Mouse (Mus musculus): ENCODE data around the gene Klk1b3. TPM values are rescaled to one million over a fixed set of nuclear protein-coding genes. Genes with fewer than 3 reads are reported as not detected.
"Not testable (repeated sequence)": the region's sequence is repeated elsewhere in the genome, so short reads cannot be mapped to it uniquely, and the experiment has no call there.

The Klk1b3 gene
- not detected in 2 replicates for polyA plus RNA-seq (2015; fragmentation: Nextera tagmentation; extraction: Ambion mirVana)

DNA sequence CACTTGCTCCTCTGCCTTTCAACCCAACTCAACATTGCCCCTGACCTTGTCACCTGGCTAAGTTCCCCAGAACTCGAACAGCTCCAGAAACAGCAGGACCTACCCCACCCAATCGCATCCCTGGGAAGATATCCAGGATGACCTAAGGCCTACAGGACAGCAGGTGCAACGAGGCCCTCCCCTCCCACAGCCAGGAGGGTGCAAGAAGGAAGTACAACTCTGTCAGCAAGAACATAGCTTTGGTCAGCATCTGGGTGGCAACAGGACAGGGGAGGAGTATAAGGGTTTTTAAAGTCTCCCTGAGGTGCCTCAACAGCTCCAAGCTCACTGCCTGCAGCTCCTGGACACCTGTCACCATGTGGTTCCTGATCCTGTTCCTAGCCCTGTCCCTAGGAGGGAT, at the start of gene Klk1b3:
TSS of gene Klk1b3 (plus strand) at position 301 of the 400 bp plus-strand sequence.
- H3K36me3 ChIP-seq: no peaks in the 10 kb centered on the region
- no peaks in the 10 kb centered on the region for H3K4me1 ChIP-seq
- WGBS: 53% methylated on average over 3 of the region's 3 CpGs

DNA sequence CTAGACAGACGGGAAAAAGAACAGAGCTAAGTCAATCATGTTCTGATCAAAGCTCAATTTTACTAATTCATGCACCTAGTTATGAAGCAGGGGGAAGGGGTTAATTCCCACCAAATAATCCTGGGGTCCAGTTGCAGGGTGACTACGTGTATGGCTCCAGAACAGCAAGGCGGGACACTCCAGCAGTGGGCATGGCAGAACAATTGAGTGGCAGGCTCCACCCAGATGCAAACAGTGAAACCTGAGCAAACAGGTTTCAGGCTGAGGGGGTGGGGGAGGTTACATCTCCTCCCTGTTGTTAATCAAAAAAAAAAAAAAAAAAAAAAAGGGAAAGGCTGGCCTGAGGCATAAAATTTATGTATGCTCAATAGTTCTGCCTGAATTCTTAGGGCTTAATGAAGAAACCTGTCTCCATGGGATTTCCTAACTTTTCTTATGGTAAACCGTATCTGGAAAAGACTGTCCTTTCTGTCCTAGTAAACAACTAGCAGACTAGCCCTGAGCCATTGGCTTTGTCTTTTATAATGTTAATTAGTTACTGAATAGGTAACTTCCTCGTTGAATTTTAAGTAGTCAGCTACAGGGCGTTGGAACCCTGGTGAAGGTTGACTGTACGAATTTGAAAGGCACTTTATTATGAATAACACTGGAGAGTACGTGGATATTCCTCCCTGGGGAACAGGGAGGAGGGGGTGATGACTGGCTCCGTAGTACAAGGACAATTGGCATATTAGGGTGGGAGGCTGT, 18.5 kb upstream of the Klk1b3 start:
- Histone ChIP-seq H3K27ac (no peak overlapping the region), H3K9ac (no peak overlapping the region), H3K36me3 (no peaks in the 10 kb centered on the region), H3K27me3 (no peaks in the 10 kb centered on the region), H3K4me2 (no peak overlapping the region), H3K4me3 (no peak overlapping the region), H3K4me1 (no peaks in the 10 kb centered on the region), H3K9me3 (no peaks in the 10 kb centered on the region)
- no peak for ATAC-seq (ENCODE audit: insufficient number of reproducible peaks, low FRiP score, low TSS enrichment, low read depth)
- WGBS: 59% methylated on average over 9 of the region's 9 CpGs

More for the DNA sequence above, at the start of gene Klk1b3:
- H3K27ac ChIP-seq: no peak within 1 kb of the TSS
- ATAC-seq (ENCODE audit: insufficient number of reproducible peaks, low FRiP score, low TSS enrichment, low read depth): no peak
- no peak within 1 kb of the TSS for H3K4me2 ChIP-seq
- H3K9ac ChIP-seq: no peak within 1 kb of the TSS
- H3K27me3 ChIP-seq: no peaks in the 10 kb centered on the region
- H3K4me3 ChIP-seq: no peak within 1 kb of the TSS
- H3K9me3 ChIP-seq: no peaks in the 10 kb centered on the region

DNA sequence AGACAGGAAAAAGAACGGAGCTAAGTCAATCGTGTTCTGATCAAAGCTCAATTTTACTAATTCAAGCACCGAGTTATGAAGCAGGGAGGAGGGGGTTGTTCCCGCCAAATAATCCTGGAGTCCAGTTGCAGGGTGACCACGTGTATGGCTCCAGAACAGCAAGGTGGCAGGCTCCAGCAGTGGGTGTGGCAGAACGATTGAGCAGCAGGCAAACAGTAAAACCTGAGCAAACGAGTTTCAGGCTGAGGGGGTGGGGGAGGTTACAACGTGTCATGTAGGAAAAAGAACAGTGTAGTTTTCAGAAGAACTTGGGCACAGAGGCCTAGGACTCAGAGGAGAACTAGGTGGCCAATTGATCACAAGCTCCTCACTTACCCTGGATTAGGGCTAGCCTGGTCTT, 11.5 kb upstream of the Klk1b3 start:
- WGBS: 47% methylated on average over 8 of the region's 8 CpGs
- ATAC-seq (ENCODE audit: insufficient number of reproducible peaks, low FRiP score, low TSS enrichment, low read depth); H3K4me3 ChIP-seq; H3K9ac ChIP-seq; H3K4me2 ChIP-seq; H3K4me1 ChIP-seq; H3K27me3 ChIP-seq; H3K9me3 ChIP-seq; H3K27ac ChIP-seq; H3K36me3 ChIP-seq: not testable (repeated sequence)

DNA sequence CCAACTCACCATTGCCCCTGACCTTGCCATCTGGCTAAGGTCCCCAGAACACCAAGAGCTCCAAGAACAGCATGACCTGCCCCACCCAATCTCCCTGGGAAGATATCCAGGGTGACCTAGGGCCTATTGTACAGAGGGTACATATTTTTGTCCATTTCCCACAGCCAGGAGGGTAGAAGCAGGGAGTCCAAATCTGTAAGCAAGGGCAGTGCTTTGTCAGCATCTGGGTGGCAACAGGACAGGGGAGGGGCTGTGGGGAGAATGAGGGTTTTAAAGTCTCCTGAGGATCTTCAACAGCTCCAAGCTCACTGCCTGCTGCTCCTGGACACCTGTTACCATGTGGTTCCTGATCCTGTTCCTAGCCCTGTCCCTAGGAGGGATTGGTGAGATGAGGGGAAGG, 10.1 kb upstream of the Klk1b3 start, which contains the start of gene Klk1b24:
TSS of gene Klk1b24 (plus strand) at position 301 of the 400 bp plus-strand sequence.
- not testable (repeated sequence) for H3K27me3 ChIP-seq; H3K4me2 ChIP-seq; ATAC-seq (ENCODE audit: insufficient number of reproducible peaks, low FRiP score, low TSS enrichment, low read depth); H3K4me1 ChIP-seq; H3K27ac ChIP-seq; H3K9me3 ChIP-seq; H3K36me3 ChIP-seq; H3K4me3 ChIP-seq; H3K9ac ChIP-seq

DNA sequence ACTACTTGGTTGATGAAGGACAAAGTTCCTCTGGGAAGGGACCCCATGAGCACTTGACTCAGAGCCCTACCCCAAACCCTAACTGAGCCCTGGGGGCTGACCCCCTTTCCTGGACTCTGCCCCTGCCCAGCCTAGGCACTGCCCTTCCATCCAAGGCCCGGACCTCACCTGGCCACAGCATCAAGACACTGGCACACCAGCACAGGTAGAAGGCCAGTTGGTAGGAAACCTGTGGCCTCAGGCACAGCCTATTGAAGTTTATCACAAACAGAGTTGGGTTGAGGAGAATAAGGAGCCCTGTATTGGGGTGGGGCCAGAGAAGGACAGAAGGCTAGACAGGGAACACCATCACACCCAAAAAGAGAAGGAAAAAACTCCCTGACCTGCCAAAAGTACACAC, 4.5 kb upstream of the Klk1b3 start:
- not testable (repeated sequence) for H3K4me3 ChIP-seq; H3K9ac ChIP-seq; H3K36me3 ChIP-seq; H3K4me2 ChIP-seq; H3K4me1 ChIP-seq; H3K27ac ChIP-seq; H3K27me3 ChIP-seq; H3K9me3 ChIP-seq; ATAC-seq (ENCODE audit: insufficient number of reproducible peaks, low FRiP score, low TSS enrichment, low read depth)
- 96% methylated on average over 1 of the region's 1 CpGs for WGBS

DNA sequence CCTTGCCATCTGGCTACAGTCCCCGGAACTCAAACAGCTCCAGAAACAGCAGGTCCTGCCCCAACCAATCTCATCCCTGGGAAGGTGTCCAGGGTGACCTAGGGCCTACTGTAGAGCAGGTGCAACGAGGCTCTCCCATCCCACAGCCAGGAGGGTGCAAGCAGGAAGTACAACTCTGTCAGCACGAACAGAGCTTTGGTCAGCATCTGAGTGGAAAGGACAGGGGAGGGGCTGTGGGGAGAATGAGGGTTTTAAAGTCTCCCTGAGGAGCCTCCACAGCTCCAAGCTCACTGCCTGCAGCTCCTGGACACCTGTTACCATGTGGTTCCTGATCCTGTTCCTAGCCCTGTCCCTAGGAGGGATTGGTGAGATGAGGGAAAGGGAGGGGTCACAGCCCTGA, 9.1 kb downstream of the Klk1b3 start, which contains the start of gene Klk1b4:
TSS of gene Klk1b4 (plus strand) at position 301 of the 400 bp plus-strand sequence.
- ATAC-seq (ENCODE audit: insufficient number of reproducible peaks, low FRiP score, low TSS enrichment, low read depth); H3K4me2 ChIP-seq; H3K9ac ChIP-seq; H3K27ac ChIP-seq; H3K9me3 ChIP-seq; H3K4me1 ChIP-seq; H3K27me3 ChIP-seq; H3K4me3 ChIP-seq; H3K36me3 ChIP-seq: not testable (repeated sequence)
- WGBS: 47% methylated on average over 3 of the region's 3 CpGs

DNA sequence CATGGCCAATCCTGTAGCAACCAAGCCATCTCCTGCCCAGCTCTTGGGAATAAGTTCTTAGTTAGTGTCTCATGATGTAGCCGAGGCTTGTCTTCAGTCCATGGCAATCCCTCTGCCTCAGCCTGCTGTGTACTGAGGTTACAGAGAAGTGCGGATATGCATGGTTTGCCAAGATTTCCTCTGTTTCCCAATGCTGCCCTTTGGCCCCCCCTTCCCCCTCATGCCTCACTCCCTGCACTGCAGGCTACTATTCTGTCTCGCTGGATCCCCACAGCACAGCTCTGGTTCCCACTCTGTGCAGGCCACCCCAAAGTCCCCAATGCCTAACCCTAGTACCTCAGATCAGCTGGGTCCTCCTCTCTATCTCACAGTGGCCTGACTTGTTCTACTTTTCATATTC, 10.3 kb downstream of the Klk1b3 start:
- no peaks in the 10 kb centered on the region for H3K36me3 ChIP-seq
- no peak overlapping the region for H3K9ac ChIP-seq
- ATAC-seq (ENCODE audit: insufficient number of reproducible peaks, low FRiP score, low TSS enrichment, low read depth): no peak
- no peaks in the 10 kb centered on the region for H3K4me1 ChIP-seq
- H3K4me3 ChIP-seq: no peak overlapping the region
- H3K27me3 ChIP-seq: no peaks in the 10 kb centered on the region
- no peaks in the 10 kb centered on the region for H3K9me3 ChIP-seq
- H3K27ac ChIP-seq: no peak overlapping the region
- no peak overlapping the region for H3K4me2 ChIP-seq
- WGBS: 83% methylated on average over 3 of the region's 3 CpGs

DNA sequence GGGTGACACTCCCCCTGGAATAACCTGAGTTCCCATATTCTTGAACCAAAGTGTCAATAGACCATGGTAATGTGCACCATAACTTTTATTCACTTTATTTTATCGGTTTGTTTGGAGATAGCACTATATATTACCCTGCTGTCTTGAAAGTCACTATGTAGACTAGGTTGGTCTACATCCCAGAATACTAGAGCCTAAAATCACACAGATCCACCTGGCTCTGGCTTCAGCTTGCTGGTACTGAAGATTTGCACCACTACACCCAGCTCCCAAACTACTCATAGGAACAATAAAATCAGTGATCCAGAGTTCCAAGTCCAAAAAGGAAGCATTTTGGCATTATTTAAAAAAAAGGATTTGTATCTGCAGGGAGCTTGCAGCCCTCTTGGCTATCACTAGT, 17.7 kb downstream of the Klk1b3 start, which contains the start of gene Klk1b5:
TSS of gene Klk1b5 (plus strand) at position 301 of the 400 bp plus-strand sequence.
- no peak within 1 kb of the TSS for H3K4me3 ChIP-seq
- H3K27ac ChIP-seq: no peak within 1 kb of the TSS
- no peaks in the 10 kb centered on the region for H3K9me3 ChIP-seq
- H3K4me2 ChIP-seq: no peak within 1 kb of the TSS
- H3K27me3 ChIP-seq: 0 out of 2 replicates have a peak, but pooled peaks cover 2% of the 10 kb centered on the region
- H3K9ac ChIP-seq: no peak within 1 kb of the TSS
- no peak for ATAC-seq (ENCODE audit: insufficient number of reproducible peaks, low FRiP score, low TSS enrichment, low read depth)
- H3K36me3 ChIP-seq: no peaks in the 10 kb centered on the region
- H3K4me1 ChIP-seq: no peaks in the 10 kb centered on the region
- WGBS: 72% methylated on average over 1 of the region's 1 CpGs

DNA sequence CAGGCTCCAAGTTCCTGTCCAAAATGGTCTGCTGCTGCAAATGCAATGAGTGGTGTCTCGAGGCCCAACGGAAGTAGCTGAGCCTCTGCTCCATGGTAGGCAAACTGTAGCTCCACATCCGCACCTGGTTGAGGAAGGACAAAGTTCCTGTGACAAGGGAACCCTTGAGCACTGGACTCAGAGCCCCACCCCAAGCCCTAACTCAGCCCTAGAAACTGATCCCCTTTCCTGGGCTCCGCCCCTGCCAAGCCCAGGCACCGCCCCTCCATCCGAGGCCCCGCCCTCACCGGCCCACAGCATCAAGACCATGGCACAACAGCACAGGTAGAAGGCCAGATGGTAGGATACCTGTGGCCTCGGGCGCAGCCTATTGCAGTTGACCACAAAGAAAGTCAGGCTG, 23.6 kb downstream of the Klk1b3 start:
- not testable (repeated sequence) for H3K4me1 ChIP-seq; H3K27ac ChIP-seq; H3K36me3 ChIP-seq; H3K4me2 ChIP-seq; H3K9me3 ChIP-seq; H3K27me3 ChIP-seq; H3K4me3 ChIP-seq; H3K9ac ChIP-seq; ATAC-seq (ENCODE audit: insufficient number of reproducible peaks, low FRiP score, low TSS enrichment, low read depth)
- 73% methylated on average over 9 of the region's 10 CpGs for WGBS

DNA sequence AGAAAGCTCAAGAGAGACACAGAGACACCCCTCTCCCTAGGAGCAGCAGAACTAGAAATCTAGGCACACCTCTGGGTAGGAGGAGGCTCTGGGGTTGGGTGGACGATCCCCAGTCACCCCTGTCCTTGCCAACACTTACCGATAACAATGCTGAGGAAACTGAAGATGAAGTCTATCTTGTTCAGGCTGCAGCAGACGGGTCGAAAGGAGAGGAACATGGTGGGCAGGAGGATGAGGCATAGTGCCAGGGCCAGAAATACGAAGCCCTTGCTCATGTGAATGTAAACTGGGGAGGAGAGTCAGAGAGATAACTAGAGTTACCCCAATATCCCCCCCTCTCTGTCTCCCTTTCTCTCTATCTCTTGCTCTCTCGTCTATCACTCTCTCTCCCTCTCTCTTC, 24.3 kb downstream of the Klk1b3 start:
- not testable (repeated sequence) for H3K27me3 ChIP-seq; H3K4me1 ChIP-seq; H3K9ac ChIP-seq; H3K4me3 ChIP-seq; H3K4me2 ChIP-seq; ATAC-seq (ENCODE audit: insufficient number of reproducible peaks, low FRiP score, low TSS enrichment, low read depth); H3K27ac ChIP-seq; H3K36me3 ChIP-seq; H3K9me3 ChIP-seq
- WGBS: 76% methylated on average over 6 of the region's 6 CpGs

DNA sequence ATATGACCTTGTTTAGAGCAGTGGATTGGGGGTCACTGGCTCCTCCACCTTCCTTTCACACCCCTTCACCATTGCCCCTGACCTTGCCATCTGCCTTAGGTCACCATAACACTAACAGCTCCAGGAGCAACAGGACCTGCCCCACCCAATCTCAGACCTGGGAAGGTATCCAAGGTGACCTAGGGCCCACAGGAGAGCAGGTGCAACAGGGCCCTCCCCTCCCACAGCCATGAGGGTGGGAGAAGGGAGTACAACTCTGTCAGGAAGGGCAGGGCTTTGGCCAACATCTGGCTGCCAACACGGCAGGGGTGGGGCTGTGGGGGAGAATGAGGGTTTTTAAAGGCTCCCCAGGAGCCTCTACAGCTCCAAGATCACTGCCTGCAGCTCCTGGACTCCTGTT, 27.1 kb downstream of the Klk1b3 start, which contains the start of gene Klk1:
TSS of gene Klk1 (plus strand) at position 285 of the 400 bp plus-strand sequence.
- Histone ChIP-seq H3K27ac (no peak within 1 kb of the TSS), H3K36me3 (no peaks in the 10 kb centered on the region), H3K4me3 (no peak within 1 kb of the TSS), H3K9me3 (no peaks in the 10 kb centered on the region), H3K9ac (no peak within 1 kb of the TSS), H3K4me1 (no peaks in the 10 kb centered on the region), H3K4me2 (no peak within 1 kb of the TSS), H3K27me3 (no peaks in the 10 kb centered on the region)
- no peak for ATAC-seq (ENCODE audit: insufficient number of reproducible peaks, low FRiP score, low TSS enrichment, low read depth)
- 35% methylated on average over 1 of the region's 1 CpGs for WGBS

DNA sequence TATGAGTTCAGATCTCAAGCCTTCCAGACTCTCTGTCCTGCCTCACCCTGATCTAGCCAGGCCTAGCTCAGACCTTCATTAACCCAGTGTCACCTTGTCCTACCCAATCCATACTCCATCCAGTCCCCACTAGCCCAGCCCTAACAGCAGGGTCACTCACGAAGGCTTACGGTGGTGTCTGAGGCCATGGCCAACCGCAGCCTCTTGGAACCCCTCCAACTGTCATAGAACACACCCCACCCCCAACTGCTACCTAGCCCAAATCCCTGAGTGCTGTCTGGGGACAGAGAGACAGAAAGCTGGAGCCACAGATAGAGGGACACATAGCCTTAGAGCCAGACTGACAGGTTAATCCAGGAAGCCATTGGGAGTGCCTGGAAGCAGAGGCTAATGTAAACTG, 37.9 kb downstream of the Klk1b3 start, which contains the start of gene Gm36864:
TSS of gene Gm36864 (plus strand) at position 269 of the 400 bp plus-strand sequence.
- Histone ChIP-seq H3K27ac (no peak within 1 kb of the TSS), H3K4me1 (no peaks in the 10 kb centered on the region), H3K4me2 (no peak within 1 kb of the TSS), H3K9ac (no peak within 1 kb of the TSS), H3K4me3 (no peak within 1 kb of the TSS), H3K36me3 (no peaks in the 10 kb centered on the region), H3K27me3 (no peaks in the 10 kb centered on the region), H3K9me3 (no peaks in the 10 kb centered on the region)
- 73% methylated on average over 3 of the region's 3 CpGs for WGBS
- no peak for ATAC-seq (ENCODE audit: insufficient number of reproducible peaks, low FRiP score, low TSS enrichment, low read depth)

Measured in limb, embryonic 15.5 days (tissue).